Mouse (Mus musculus) thymus, postnatal 36 days (tissue): Measurements from ENCODE around the gene Rhbdf2.

ENCODE experiments used
- DNase-seq, 2 experiments: peaks; one replicate each; pipeline ENCODE4 v3.0.0; 2022; ENCODE audit warnings: mixed read lengths in 2 of 2

Rhbdf2 gene

GRCm38 (mm10) chr11:116581376-116581814 is 45.4 kb downstream of the Rhbdf2 start, which contains the start of gene Ube2o:
Gene Ube2o (minus strand): TSS chr11:116581447.
- DNase-seq: peak; percentile 89 to 90

- peak; percentile 47 to 66 for DNase-seq
Measured at GRCm38 (mm10) chr11:116580711-116581375, 46.0 kb downstream of the Rhbdf2 start.

GRCm38 (mm10) chr11:116580031-116580652 is 46.7 kb downstream of the Rhbdf2 start:
- DNase-seq: no peak

GRCm38 (mm10) chr11:116579280-116579679 is 47.5 kb downstream of the Rhbdf2 start:
- no peak for DNase-seq

GRCm38 (mm10) chr11:116575396-116575795 is 51.4 kb downstream of the Rhbdf2 start:
- DNase-seq: no peak

GRCm38 (mm10) chr11:116574982-116575381 is 51.8 kb downstream of the Rhbdf2 start:
- DNase-seq: no peak

- no peak for DNase-seq
Measured at GRCm38 (mm10) chr11:116574486-116574885, 52.3 kb downstream of the Rhbdf2 start.

GRCm38 (mm10) chr11:116572756-116573543 is 53.9 kb downstream of the Rhbdf2 start:
- DNase-seq: no peak

- no peak for DNase-seq
Measured at GRCm38 (mm10) chr11:116571767-116572679, 54.8 kb downstream of the Rhbdf2 start.

- DNase-seq: no peak
Measured at GRCm38 (mm10) chr11:116570821-116571220, 56.0 kb downstream of the Rhbdf2 start.

- no peak for DNase-seq
Measured at GRCm38 (mm10) chr11:116567531-116567930, 59.3 kb downstream of the Rhbdf2 start.

GRCm38 (mm10) chr11:116565283-116566041 is 61.4 kb downstream of the Rhbdf2 start:
- DNase-seq: no peak

- no peak for DNase-seq
Measured at GRCm38 (mm10) chr11:116556308-116556707, 70.5 kb downstream of the Rhbdf2 start.

GRCm38 (mm10) chr11:116555572-116555971 is 71.2 kb downstream of the Rhbdf2 start:
- no peak for DNase-seq

- peak; percentile 29 to 37 for DNase-seq
Measured at GRCm38 (mm10) chr11:116554171-116554878, 72.5 kb downstream of the Rhbdf2 start.

- DNase-seq: no peak
Measured at GRCm38 (mm10) chr11:116552194-116552593, 74.6 kb downstream of the Rhbdf2 start.

GRCm38 (mm10) chr11:116550748-116551147 is 76.1 kb downstream of the Rhbdf2 start:
- DNase-seq: no peak

GRCm38 (mm10) chr11:116549273-116550038 is 77.4 kb downstream of the Rhbdf2 start:
- DNase-seq: no peak

GRCm38 (mm10) chr11:116548780-116549179 is 78.0 kb downstream of the Rhbdf2 start:
- DNase-seq: no peak
